Mouse (Mus musculus) splenic B cell, adult 2 months (primary cell): Measurements from ENCODE around the gene Sept8.

Experiments used
- DNase-seq: peaks from one replicate; pipeline ENCODE4 v3.0.0-alpha.2; 2011; ENCODE audit warnings: low read depth, low spot score
- H3K27me3 ChIP-seq: 2 replicates; pipeline ENCODE4 v1.6.1; 2012; ENCODE audit warnings: mild to moderate bottlenecking, low read length, moderate library complexity, mixed read lengths; ENCODE audit not compliant: control insufficient read depth, poor library complexity, insufficient read depth, severe bottlenecking
- H3K36me3 ChIP-seq: 2 replicates; pipeline ENCODE4 v1.6.1; 2012; ENCODE audit warnings: mild to moderate bottlenecking, low read length, moderate library complexity, mixed read lengths; ENCODE audit not compliant: control insufficient read depth, poor library complexity, insufficient read depth, severe bottlenecking

The Sept8 gene

GRCm38 (mm10) chr11:53486351-53486750, 32.7 kb upstream of the Sept8 start:
- DNase-seq: no peak
- Histone ChIP-seq H3K27me3 (no peaks in the 10 kb centered on the region), H3K36me3 (no peaks in the 10 kb centered on the region)

GRCm38 (mm10) chr11:53486822-53487594, 32.0 kb upstream of the Sept8 start:
- Histone ChIP-seq H3K27me3 (no peaks in the 10 kb centered on the region), H3K36me3 (no peaks in the 10 kb centered on the region)
- peak; percentile 37 for DNase-seq

GRCm38 (mm10) chr11:53489007-53489406, 30.1 kb upstream of the Sept8 start:
- no peak for DNase-seq
- H3K27me3 ChIP-seq: no peaks in the 10 kb centered on the region
- no peaks in the 10 kb centered on the region for H3K36me3 ChIP-seq

- no peak for DNase-seq
- Histone ChIP-seq H3K27me3 (no peaks in the 10 kb centered on the region), H3K36me3 (no peaks in the 10 kb centered on the region)
These were observed 29.6 kb upstream of the Sept8 start for GRCm38 (mm10) chr11:53489421-53489820.

- no peak for DNase-seq
- H3K27me3 ChIP-seq: no peaks in the 10 kb centered on the region
- H3K36me3 ChIP-seq: no peaks in the 10 kb centered on the region
These were observed 27.1 kb upstream of the Sept8 start for GRCm38 (mm10) chr11:53491954-53492401.

- no peaks in the 10 kb centered on the region for H3K36me3 ChIP-seq
- no peaks in the 10 kb centered on the region for H3K27me3 ChIP-seq
- no peak for DNase-seq
These were observed 25.7 kb upstream of the Sept8 start for GRCm38 (mm10) chr11:53493243-53493955.

- no peaks in the 10 kb centered on the region for H3K36me3 ChIP-seq
- H3K27me3 ChIP-seq: no peaks in the 10 kb centered on the region
- no peak for DNase-seq
These were observed 23.6 kb upstream of the Sept8 start for GRCm38 (mm10) chr11:53495417-53495816.

- no peak for DNase-seq
- Histone ChIP-seq H3K36me3 (no peaks in the 10 kb centered on the region), H3K27me3 (no peaks in the 10 kb centered on the region)
These were observed 22.1 kb upstream of the Sept8 start for GRCm38 (mm10) chr11:53496946-53497345.

GRCm38 (mm10) chr11:53500569-53500968, 18.5 kb upstream of the Sept8 start:
- no peaks in the 10 kb centered on the region for H3K27me3 ChIP-seq

GRCm38 (mm10) chr11:53502039-53502765, 16.9 kb upstream of the Sept8 start:
- Histone ChIP-seq H3K36me3 (no peaks in the 10 kb centered on the region), H3K27me3 (no peaks in the 10 kb centered on the region)
- DNase-seq: no peak

More at GRCm38 (mm10) chr11:53500569-53500968, 18.5 kb upstream of the Sept8 start:
- no peak for DNase-seq
- H3K36me3 ChIP-seq: no peaks in the 10 kb centered on the region

GRCm38 (mm10) chr11:53503738-53504137, 15.3 kb upstream of the Sept8 start:
- Histone ChIP-seq H3K36me3 (no peaks in the 10 kb centered on the region), H3K27me3 (no peaks in the 10 kb centered on the region)
- DNase-seq: no peak

- Histone ChIP-seq H3K27me3 (no peaks in the 10 kb centered on the region), H3K36me3 (no peaks in the 10 kb centered on the region)
- DNase-seq: no peak
These were observed 14.7 kb upstream of the Sept8 start for GRCm38 (mm10) chr11:53504376-53504775.

GRCm38 (mm10) chr11:53505026-53505663, 13.9 kb upstream of the Sept8 start:
- no peak for DNase-seq
- no peaks in the 10 kb centered on the region for H3K27me3 ChIP-seq
- no peaks in the 10 kb centered on the region for H3K36me3 ChIP-seq

GRCm38 (mm10) chr11:53507098-53507805, 11.8 kb upstream of the Sept8 start:
- H3K36me3 ChIP-seq: no peaks in the 10 kb centered on the region
- no peak for DNase-seq
- H3K27me3 ChIP-seq: no peaks in the 10 kb centered on the region
